Mouse (Mus musculus) cerebellum, adult 18-20 months (tissue): Measurements from ENCODE around the gene Gm43064.
"Not testable (repeated sequence)": the region's sequence is repeated elsewhere in the genome, so short reads cannot be mapped to it uniquely, and the experiment has no call there.

Experiments
- DNase-seq, 2 experiments: peaks; one replicate each; pipeline ENCODE4 v3.0.0; 2021

Gene Gm43064

DNA sequence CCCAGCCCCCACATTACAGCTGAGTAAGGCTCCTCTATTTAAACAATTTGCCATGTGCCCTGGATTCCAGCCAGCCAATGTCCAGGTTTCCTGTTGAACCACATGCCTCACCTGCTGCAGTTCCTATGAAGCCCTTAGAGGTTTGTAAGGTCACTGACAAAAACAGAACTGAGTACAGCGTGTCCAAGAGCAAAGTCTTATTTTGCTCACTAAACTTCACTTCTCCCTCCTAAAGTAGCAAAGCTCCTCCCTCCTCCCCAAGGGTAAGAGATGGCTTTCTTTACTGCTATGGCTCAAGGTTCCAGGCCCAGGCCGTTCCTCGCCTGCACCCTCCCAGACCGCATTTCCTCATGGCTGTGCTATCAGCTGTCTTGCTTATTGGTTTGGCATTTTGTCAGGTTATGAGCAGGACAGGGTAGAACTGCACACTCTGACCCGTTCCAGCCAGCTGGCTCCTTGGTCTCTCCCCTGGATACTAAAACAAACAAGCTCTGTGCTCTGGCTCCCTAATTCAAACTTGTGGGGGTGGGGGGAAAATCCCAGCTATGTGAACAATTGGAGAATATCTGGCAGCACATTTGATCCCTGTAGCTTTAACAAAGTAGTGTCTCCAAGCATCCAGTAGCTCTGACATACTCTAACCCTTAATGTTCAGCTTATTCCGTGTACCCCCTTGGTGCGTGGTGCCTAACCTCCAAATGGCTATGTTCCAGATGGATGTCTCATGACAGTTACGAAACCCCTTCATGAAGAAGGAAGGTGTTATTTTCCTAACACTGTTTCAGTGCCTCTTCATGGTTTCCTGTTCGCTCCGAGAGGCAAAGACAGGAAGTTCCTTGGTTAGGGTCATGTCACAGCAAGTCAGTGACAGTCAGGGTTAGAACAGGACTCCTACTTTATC is 7.5 kb upstream of the Gm43064 start:
- peak; percentile 70 to 78 for DNase-seq

GRCm38 (mm10) chr3:103802861-103803260 is 6.5 kb upstream of the Gm43064 start:
- DNase-seq = no peak

GRCm38 (mm10) chr3:103805671-103806070 is 3.7 kb upstream of the Gm43064 start:
- no peak for DNase-seq

DNA sequence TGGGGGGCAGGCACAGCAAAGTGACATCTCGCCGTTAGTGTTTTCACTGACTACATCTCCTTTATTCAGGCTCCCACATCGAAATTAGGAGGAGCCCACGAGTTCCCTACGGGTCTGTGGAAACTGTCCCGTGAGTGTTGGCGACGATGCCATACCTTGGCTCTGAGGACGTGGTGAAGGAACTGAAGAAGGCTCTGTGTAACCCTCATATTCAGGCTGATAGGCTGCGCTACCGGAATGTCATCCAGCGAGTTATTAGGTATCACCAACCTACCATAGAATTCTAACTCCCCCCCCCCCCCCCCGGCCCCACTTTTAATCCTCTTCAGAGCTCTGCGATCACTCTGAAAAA is 402 bp downstream of the Gm43064 start:
- DNase-seq = no peak

GRCm38 (mm10) chr3:103810967-103811366 is 1.6 kb downstream of the Gm43064 start:
- no peak for DNase-seq

- no peak for DNase-seq
Measured at GRCm38 (mm10) chr3:103827548-103827947, 18.2 kb downstream of the Gm43064 start.

GRCm38 (mm10) chr3:103829036-103829435 is 19.7 kb downstream of the Gm43064 start:
- DNase-seq = no peak

GRCm38 (mm10) chr3:103830681-103831080 is 21.3 kb downstream of the Gm43064 start:
- DNase-seq = not testable (repeated sequence)

DNA sequence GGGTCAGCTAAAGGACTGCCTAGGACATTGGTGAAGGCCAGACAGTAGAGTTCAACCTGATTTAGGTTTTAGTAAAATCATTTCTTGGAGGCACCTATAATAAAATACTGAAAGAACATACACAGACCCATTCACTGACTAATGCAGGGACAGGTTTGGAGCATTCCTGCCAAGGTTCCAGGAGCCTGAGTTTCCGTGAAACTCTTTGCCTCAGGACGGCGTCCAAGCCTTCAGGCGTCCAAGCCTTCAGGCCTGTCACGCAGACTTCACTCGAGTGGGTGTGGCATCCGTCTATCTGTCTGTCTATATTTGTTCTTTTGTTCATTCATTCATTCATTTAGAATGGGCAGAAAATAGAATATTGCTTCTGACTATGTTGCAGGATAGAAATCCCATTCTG is 21.8 kb downstream of the Gm43064 start:
- DNase-seq = peak; percentile 48 to 62

DNA sequence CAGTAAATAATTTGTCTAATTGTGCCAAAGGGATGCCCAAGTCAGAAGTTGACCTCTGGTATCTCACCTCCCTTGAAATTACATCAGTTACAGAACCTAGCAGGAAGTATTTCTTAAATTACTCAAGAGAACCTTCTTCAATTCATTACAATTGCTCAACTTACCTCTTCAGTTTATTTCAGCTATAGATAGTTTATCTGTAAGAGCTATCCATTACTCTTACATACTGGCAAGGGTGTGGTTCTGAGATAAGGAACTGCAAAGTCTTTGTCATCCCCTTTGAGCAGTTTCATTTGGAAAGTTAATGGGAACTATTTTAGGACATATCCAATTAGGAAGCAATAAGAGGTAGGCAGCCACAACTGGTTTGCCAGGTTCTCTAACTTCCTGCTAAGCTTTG is 23.1 kb downstream of the Gm43064 start, which contains the start of gene Bcl2l15:
Gene Bcl2l15, plus strand, starts transcription at position 176 of the 400 bp plus-strand sequence.
- DNase-seq = no peak

DNA sequence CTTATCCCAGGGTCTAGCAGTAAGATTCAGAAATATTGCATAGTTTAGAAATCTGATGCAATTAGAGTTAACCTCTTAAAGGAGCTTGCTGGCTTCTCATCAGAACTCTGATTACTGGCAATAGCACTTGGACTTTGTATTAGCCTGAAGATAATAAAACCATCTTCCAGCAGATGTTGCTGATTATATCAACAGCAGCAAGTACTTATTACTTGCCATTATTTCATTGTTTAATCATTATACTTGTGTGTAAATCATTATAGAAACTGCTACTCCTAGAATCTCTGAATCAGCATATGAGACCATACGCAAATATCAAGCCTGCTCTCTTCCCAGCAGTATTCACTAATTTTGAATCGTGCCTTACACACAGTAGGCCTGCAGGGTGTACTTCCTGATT is 24.6 kb downstream of the Gm43064 start:
- no peak for DNase-seq

DNA sequence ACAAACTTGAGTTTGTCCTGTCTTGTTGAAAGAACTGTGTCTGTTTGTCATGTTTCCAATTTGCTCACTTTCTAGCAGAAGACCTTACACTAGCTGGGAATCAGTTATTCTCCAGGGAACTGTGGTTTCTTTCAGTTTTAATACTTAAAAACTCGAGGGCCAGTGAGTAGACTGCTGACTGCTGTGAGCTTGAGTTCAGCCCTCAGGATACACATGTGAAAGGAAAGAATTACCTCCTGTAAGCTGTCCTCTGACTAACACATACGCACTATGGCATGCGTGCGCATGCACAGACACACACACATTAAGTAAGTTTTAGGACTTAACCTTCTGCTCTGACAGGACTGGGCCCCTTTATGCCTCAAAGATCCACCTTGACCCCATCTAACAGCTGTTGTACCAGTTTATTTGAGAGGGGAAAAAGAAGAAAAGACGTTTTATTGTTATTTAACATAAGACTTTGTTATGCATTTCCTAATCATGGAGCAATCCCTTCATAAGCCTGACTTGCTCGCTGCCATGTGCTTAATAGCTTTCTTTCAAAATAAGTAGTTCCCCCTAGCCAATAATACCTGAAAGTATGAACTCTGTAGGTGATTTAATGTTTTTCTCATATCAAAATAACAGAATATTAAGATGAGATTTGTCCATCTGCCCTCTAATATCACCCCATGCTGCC is 26.0 kb downstream of the Gm43064 start:
- no peak for DNase-seq

DNA sequence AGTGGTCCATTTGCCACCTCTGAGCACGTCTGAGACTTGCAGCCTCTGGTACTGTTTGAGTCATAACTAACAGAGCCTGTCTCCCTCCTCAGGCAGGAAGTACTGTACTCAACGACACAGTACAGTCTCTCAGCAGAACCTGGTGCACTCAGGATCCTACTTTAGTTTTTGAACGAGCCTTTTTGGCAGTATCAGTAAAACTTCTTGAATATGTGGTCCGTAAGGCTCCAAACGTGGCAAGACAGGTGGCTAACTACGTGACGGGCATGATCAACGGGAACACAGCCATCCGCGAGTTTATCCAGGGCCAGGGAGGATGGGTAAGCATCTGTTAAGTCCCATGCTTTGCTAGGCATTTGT is 26.6 kb downstream of the Gm43064 start:
- DNase-seq = peak; percentile 67 to 70

- peak in 1 of 2 experiments; percentile 29 for DNase-seq
Measured at GRCm38 (mm10) chr3:103836453-103836852, 27.1 kb downstream of the Gm43064 start.

GRCm38 (mm10) chr3:103839711-103840110 is 30.3 kb downstream of the Gm43064 start:
- DNase-seq = no peak

- not testable (repeated sequence) for DNase-seq
Measured at GRCm38 (mm10) chr3:103840195-103840594, 30.8 kb downstream of the Gm43064 start.

GRCm38 (mm10) chr3:103840946-103841345 is 31.6 kb downstream of the Gm43064 start:
- not testable (repeated sequence) for DNase-seq

DNA sequence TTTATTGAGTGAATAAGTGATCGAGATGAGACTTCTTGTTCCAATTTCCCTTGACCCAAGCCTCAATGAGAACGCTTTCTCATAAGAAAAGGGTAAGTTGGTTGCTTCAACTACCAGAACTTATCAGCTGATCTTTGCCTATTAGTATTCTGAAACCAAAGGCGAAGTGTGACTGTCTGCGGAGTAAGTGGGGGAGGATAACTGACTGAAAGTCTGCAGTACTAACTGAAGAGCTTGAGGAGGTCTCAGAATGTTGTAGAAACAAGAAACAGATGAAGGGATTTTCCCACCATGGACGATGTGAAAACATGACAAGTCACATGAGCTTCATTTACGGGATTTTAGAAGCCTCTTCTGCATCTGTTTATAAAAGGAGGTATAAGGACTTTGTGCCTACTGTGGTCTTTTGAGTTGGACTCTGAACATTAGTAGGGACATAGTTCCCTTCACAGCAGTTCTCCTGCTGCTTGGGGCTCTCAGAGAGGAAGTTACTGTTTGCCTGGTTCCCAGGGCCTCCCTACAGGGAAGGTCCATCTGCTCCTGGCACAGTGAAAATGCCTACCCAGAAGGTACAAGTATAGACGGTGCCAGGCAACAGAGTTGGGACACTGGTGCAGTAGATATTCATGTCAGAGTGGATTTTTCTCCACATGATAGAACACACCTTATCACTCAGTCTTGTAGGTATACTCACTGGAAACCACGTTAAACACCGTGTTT is 41.4 kb downstream of the Gm43064 start:
- peak; percentile 90 to 94 for DNase-seq

DNA sequence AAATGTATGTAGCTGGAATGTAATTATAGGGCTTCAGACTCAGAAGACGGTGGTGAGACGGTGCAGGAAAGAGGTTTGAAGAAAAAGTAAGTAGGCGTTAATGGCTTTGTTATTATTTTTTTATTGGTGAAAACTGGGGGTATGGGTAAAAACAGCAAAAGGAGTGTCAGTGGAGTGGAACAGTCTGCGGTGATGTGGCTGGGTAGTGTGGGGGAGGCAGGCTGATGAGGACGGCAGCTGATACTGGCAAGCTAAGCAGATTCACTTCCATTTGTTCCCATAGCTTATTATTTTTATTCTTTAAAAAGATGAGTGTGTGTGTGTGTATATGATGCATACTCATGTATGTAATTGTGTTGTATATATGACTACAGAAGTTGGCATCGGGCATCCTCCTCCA is 42.1 kb downstream of the Gm43064 start:
- peak in 1 of 2 experiments; percentile 48 for DNase-seq

DNA sequence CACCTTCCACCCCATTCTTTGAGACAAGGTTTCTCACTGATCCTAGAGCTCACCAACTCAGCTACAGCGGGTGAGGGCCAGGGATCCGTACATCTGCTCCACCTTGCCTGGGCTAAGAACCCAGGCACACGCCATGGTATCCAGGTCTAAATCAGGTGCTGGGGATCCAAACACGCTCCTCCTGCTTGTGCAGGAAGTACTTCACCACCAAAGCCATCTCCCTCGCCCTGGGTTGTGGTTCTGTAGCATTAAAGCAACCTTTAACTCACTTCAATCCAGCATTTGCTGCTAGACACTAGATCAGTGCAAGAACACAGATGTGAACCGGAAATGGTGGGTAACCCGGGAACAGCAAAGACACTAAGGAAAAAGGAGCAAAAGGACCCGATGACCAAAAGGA is 42.5 kb downstream of the Gm43064 start:
- peak; percentile 59 to 66 for DNase-seq

DNA sequence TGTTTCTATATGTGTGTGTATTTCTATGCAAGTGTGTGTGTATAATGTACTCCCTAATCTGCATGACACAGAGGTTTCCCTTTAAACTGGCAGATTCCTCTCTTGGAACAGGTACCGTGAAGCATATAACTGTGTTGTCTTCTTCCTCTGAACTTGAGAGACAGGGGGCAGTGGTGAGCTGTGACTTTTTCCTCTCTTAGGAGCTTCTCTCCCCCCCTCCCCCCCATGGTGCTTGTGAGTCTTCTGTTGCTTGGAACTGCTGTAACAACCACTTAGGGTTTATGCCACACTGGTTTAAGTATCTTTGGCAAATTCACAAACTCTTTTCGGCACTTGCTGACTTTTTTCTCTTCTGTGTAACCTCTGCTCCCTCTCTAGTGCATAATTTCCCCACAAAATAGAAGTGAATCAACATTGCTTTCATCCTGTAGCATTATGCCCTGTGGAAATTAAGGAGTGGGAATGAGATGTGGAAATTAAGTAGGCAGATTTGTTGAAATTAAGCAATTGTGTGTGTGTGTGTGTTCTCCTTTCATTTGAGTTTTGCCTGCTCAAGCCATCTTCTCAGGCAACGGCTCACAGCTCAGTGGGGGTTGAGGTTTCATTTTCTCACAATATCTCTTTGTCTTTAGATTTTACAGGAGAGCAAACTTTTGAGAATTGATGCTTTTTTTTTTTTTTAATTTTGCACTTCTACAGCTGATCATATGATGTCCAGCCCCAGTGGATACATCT is 43.4 kb downstream of the Gm43064 start:
- peak; percentile 90 to 93 for DNase-seq

DNA sequence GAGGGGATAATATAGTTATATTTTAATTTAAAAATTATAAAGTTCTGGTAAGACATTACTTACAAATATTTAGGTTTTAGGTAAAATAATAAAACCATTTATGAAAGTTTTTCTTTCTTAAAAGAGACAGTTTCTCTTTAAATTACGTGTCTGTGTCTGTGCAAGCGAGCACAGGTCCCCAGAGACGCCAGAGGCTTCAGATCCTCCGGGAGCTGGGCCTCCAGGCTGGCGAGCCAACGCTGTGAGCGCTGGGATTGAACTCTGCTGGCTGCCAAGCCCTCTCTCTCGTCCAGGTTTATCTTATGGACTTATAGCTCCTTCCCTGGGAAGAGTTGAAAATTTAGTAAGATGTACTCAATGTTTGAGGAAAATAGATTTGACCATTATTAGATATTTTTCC is 44.4 kb downstream of the Gm43064 start:
- DNase-seq = peak; percentile 51 to 60
